Mouse (Mus musculus) ES-Bruce4 (cell line): ENCODE results near the gene Mndal.
"Not testable (repeated sequence)": the region's sequence is repeated elsewhere in the genome, so short reads cannot be mapped to it uniquely, and the experiment has no call there.

Experiments used
- CTCF ChIP-seq: IDR thresholded peaks from one replicate; pipeline ENCODE4 v1.8.1; 2011; ENCODE audit warnings: low read depth, low read length
- EP300 ChIP-seq: IDR thresholded peaks from 2 replicates; pipeline ENCODE4 v1.6.1; 2011; ENCODE audit warnings: low read depth, low read length; ENCODE audit not compliant: insufficient read depth
- POLR2A ChIP-seq: IDR thresholded peaks from one replicate; pipeline ENCODE4 v1.8.1; 2011; ENCODE audit warnings: low read length; ENCODE audit not compliant: insufficient read depth

- not testable (repeated sequence) for TF ChIP-seq EP300, POLR2A, CTCF
Observed at GRCm38 (mm10) chr1:173846193-173846592, 96.1 kb downstream of the Mndal start.
